Mouse (Mus musculus) layer of hippocampus, postnatal 36 days (tissue): ENCODE results near the gene Rgs12. TPM values are rescaled to one million over a fixed set of nuclear protein-coding genes. Genes with fewer than 3 reads are reported as not detected.

Experiments used
- DNase-seq, 2 experiments: peaks; one replicate each; pipeline ENCODE4 v3.0.0; 2022
- total RNA-seq, 2 experiments: library from RNA; stranded (reverse); gene quantifications; 2 replicates each; pipeline ENCODE4 v1.2.3; 2021

Gene Rgs12
- total RNA-seq, 2 experiments from 2014 or later = 42.4 to 47.1 TPM

DNA sequence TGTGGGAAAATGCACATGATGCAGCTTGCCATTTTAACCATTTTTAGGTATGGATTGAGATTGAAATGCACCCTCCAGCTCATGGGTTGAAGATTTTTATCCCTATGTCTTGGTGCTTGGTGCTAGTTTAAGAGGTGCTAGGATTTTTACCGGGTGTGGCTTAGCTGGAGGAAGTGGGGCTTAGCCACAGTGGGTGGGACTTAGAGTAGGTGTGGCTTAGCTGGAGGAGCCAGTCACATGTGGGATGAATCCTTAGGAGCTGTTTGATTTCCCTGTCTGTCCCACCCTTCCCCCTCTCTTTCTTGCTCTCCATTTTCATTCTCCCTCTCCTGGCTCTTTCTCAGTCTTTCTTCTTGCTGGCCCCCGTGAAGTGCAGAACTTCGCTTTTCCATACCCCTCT lies 32.5 kb downstream of the Rgs12 start:
- DNase-seq = no peak

DNA sequence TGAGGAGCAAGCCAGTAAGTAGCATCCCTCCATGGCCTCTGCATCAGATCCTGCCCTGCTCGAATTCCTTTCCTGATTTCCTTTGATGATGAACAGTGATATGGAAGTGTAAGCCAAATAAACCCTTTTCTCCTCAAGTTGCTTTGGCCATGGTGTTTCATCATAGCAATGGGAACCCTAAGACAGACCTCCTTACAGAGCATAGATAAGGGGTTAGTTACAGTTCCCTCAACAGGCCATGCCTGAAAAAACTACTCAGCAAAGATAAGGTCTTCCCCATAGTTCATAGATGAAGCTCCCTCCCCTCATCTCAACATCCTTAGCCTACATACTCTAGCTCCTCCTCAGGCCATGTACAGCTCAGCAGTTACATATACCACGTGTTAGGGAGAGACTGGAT lies 35.7 kb downstream of the Rgs12 start:
- DNase-seq = no peak

DNA sequence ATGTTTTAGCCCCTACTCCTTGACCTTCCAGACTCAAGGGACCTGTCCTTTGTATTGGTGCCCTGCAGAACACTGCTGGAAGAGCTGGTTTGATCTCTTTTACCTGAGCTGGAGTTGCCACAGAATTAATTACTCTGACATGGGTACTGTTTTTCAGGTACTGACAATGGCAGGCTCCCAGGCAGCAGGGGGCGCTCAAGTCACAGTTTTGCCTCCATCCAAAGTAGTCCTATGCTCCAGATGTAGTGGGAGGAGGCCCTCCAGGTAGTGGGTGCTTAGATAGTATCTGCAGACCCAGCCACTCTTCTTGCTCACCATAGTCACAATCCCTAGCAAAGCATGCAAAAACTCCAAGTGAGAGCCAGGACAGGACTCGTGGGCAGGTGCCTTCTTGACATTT lies 36.6 kb downstream of the Rgs12 start:
- peak; percentile 70 to 72 for DNase-seq

DNA sequence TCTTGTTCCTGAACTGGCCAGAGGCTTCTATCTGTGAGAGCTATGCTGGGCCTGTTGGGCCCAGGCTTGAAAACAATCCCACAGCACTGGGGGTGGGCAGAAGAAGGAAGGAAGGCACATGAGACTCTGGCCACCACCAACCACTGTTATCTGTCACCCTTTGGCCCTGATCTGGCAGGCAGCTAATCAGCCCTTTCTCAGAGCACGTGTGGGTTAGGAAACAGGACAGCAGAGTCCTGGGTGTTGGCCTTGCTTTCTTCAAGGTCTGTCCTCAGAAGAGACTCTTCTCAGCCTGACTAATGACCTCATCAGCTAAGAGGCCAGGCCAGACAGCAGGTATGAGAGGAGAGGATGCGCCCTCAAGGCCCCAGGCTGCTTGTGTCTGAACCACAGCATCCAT lies 38.2 kb downstream of the Rgs12 start:
- DNase-seq = no peak

DNA sequence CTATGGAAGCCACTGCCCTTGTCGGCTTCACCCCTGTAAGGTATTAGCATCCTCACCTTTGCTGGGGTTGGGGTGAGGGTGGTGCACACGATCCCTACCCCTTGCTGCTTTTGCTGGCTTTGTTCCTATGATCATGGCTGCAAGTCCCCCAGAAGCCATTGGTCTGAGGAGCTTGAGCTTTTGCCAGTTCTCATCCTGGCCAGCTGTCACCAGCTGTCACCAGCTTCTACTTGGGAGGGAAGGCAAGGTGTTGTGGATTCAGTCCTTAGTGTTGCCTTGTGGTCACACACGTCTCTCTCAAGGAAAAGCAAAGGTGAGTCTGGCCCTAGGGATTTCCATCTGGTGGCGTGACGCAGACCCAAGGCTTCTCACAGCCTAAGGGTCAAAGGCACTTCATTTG lies 39.4 kb downstream of the Rgs12 start:
- no peak for DNase-seq

DNA sequence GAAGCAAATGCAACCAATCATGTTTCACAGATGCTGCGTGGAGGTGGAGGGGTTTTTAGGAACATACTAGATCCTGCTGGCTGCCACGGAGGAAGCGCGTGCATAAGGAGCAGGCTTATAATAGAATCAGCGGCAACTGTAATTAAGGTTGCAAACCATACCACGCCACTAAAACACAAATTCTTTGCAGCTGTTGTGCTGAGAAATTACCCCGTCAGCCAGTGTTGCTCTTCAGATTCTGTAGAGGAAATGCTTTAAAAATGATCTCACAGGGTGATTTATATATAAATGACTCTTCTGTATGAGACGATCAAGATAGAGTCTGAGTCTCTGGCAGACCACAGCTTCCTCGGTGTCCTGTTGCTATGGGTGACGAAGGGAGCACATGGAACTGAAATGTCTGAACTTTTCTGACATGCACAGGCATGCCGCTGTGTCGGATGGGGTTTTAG lies 40.1 kb downstream of the Rgs12 start:
- peak; percentile 35 to 39 for DNase-seq

DNA sequence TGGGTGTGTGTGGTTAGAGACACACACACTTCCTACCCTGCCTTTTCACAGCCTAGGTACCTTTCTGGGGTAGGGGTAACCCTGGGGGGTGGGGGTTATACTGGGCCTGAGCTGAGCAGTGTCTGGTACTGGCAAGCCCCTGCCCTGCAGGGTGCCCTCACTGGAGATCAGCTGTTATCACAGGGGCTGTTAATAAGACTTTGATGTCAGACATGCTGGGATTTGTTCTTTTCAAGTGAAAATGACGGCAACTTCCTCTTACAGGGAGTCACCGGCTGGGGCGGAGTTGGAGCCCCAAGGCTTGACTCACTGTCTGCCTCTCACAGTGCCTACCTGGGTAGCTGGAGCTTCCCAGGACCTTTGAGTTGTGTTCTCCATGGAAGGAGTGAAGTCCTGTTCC lies 49.5 kb downstream of the Rgs12 start:
- no peak for DNase-seq

DNA sequence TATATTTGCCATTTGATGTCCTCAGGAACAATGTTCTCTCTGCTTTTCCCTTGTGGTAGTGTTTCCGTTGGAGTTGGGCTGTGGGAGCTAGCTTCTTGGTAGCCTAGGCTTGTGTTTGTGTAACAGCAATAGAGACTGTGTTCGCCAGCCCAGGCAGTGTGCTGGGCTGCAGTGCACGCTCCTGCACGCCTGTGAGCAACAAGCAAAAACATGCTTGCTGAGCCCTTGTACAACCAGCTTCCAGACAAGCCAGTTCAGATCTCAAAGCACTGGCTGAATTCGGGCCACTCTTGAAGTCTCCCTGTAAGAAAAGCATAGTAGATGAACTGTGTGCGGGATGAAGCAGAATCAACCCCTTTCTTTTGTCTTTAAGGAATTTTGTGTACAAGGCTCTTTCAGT lies 50.0 kb downstream of the Rgs12 start:
- DNase-seq = no peak

DNA sequence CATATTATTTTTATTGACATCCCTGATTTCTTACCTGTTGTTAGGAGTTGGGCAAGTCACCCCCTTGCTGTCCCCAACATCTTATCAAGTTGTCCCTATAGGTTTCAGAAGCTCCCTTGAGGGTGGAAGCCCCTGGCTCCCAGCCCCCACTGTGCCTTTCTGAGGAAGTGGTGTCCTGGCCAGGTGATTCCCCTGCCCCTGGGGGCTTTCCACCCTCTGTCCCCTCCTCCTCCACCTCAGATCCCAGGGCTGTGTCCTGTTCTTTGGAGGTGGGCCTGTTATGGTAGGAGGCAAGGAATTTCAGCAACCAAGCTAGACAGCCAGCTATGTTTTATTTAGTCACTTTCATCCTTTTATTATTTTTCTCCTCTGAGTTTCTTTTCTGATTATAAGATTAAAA lies 51.1 kb downstream of the Rgs12 start:
- DNase-seq = no peak

DNA sequence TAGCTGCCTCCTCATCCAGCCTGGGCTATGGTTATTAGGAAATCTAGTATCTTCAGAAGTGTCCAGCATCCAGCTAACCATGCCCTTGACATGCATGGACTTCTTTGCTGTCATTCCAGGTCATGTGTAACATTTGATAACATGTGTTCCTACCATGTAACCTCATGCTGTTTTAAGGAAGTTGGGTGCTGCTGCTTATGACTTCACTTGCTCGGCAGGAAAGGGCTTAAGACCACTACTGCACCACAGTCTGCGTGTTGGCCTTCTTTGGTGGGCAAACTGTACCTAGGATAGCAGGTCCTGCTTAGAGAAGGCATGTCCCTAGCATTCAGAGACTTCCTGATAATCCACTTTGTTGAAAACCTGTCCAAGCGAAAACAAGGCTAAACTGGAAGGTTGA lies 51.9 kb downstream of the Rgs12 start:
- no peak for DNase-seq

DNA sequence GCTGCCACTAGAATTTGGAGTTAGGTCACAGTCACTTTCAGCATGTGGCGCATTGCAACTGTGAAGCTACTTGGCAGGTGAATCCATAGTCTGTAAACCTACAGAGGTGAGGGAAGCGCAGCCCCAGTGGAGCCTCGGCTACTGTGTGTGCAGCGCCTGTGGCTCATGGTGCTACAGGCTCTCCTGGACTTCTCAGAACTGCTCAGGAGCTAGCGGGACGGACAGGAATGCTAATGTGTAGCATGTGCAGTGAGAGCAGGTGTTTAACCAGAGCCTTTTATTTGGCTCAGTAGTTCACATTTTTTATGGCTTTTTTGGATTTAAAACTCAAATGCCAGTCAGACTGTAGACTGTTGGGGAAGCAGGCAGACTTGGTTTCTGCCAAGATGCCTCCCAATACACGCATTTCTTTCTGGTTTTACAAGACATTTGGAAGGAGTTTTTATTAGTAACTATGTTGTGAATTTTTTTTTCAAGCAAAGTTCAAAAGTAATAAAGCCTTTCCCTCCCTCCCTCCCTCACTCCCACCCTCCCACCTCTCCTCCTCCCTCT lies 54.4 kb downstream of the Rgs12 start:
- DNase-seq = no peak

DNA sequence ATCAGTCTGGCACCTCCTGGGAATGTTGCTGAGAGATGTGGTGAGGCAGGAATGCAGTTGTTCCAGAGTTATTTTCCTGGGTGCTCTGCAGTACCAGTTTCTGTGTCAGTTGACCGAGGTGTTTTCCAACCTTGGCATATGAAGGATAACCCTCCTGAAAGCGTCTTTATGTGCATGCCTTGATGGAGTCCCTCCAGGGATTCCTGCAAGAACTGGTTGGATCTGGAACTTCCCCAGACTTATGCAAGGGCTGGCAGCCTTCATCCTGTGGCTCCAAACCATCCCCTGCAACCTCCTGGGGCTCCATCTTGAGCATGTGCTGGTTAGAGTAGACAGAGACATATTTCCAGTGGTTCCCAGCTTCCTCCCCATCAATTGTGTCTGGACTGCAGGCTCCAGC lies 55.5 kb downstream of the Rgs12 start:
- DNase-seq = no peak

DNA sequence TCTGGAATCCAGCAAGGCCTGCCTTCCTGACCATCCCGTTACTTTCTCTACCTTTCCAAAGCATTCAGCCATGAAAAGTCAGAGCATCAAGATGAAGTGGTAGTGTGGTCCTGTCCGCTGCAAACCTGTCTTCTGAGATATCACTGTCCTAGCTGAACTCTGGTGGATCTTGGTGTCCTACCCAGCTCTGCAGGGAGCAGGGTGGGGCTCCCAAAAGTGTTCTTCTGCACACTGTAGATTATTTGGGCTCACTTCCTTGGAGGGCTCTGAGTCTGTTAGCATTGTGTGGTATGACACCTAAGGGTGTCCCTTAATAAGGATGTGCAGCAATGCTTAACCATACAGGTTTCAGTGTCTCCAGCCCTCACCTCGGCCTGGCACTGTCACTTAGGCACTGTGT lies 56.4 kb downstream of the Rgs12 start:
- no peak for DNase-seq

DNA sequence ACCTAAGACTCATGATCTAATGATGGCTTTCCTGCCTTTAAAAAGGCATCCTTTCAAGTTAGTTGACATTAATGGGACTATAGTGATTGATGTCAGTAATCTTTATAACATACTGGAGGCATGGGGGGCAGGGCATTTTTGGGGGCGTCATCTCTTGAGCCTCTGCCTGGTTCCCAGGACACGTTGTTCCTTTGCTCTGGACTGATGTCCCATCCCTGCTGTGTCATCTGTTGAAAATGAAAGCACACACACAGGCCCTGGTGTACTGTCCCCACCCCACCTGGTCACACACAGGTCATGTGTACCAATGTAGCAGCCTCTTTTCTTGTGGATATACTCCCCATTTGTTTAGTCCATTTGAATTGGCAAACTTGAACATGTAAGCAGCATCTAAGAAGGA lies 57.4 kb downstream of the Rgs12 start:
- DNase-seq = no peak

DNA sequence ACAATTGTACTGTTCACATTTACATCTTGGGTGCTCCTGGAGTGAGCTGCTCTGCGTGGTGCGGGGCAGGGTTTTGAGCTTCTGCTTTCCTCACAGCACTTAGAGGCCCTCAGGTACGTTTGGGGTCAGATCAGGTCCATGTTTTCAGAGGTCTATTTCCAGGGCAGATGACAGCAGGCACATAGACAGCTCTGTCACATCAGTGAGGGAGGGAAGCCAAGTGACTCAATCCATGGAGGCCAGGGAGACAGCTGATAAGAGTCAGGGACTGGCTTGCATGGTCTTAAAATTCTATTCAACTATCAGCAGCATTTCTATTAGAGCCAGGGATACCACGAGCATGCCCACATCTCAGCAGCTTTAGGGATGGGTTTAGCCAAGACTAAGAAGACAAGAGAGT lies 59.9 kb downstream of the Rgs12 start:
- no peak for DNase-seq

DNA sequence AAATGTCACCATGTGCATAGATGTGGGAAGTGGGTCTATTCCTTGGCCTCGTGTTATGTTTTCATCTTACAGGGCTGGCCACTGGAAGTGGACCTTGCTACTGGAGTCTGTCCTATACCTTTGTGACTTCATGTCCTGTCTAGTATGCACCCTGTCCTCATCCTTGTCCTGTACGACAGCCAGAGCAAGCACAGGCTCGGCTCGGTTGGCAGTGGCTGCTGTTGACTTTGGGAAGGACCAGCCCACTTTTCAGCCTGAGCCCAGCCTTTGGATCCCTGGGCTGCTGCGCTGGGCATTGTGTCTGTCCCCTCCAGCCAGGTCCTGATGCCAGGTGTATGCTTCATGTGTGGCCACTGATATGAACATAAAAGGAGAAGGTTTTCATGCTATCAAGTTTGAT lies 61.4 kb downstream of the Rgs12 start:
- DNase-seq = no peak

DNA sequence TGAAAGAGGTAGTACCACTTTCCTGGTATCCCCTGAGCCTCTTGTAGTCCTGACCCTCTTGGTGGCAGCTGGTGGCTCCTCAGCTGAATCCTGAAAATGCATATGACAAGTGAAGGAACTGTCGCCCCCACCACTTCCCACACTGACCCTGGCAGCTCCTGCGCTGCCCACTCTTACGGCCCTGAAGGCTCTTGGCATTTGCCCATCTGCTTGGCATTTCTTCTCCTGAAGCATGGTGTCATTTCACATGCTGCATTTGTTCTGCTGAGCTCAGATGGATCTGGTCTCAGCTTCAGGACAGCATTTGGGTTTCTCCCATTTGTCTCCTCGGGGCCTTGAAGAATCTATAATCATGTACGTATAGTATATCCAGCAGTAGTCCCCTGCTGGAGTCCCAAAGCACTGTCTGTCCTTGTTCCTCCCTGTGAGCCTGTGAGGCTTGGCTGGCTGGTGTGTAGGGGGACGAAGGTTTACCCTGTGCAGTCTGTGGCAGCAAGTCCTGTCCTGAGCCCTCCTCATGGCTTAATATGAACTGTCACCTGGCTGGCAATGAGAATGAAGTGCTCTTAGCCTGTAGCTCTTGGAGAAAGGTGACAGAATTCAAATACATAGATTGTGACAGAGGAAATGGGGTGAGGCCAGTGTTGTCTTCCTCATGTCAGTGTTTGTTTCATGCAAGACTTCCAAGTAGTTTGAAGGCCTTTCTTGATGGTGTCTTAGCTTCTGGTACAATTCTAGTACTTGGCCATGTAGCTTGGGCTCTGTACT lies 62.1 kb downstream of the Rgs12 start:
- DNase-seq = no peak

DNA sequence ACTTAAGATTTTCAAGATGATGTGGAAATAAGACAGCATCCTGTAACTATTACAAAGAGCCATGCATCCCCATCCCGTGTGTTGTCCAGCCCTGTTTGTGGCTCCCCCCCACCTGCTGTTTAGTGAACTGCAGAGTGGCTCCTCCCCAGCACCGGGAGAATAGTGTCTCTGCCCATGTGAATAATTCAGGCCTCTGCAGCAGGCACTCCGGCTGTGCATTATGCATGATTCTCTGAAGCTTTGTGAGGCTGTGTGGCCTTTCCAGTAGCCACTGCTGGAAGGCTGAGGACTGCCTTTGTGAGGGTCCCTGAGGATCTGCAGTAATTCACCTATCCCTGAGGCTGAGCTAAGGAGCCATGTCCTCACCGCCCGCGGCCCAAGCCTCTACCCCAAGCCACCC lies 64.8 kb downstream of the Rgs12 start:
- DNase-seq = no peak

DNA sequence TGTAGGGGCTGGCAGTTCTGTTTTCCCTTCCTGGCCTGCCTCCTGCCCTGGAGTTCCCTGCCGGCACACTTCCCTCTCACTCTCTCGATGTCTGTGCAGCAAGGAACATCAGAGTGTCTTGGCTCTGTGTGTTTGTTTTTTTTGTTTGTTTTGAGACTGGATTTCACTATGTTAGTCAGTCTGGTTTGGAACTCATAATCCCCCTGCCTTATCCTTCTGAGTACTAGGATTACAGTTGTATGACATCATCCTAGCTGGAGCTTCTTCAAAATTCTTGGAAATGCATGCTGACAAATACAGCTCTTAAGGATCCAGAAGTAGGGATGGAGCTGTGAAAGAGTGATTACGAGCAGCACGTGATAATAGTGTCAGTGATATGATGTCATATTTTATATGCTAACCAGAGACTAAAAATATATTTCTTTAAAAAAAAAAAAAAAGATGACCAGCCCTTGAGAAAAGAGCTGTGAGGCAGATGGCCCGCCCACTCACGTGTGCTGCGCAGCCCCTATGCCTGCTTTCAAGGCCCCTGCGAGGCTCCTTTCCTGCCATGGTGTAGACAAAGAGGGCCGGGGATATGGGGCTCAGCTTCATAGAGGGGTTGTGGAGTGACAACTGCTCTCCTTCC lies 70.5 kb downstream of the Rgs12 start:
- DNase-seq = no peak

DNA sequence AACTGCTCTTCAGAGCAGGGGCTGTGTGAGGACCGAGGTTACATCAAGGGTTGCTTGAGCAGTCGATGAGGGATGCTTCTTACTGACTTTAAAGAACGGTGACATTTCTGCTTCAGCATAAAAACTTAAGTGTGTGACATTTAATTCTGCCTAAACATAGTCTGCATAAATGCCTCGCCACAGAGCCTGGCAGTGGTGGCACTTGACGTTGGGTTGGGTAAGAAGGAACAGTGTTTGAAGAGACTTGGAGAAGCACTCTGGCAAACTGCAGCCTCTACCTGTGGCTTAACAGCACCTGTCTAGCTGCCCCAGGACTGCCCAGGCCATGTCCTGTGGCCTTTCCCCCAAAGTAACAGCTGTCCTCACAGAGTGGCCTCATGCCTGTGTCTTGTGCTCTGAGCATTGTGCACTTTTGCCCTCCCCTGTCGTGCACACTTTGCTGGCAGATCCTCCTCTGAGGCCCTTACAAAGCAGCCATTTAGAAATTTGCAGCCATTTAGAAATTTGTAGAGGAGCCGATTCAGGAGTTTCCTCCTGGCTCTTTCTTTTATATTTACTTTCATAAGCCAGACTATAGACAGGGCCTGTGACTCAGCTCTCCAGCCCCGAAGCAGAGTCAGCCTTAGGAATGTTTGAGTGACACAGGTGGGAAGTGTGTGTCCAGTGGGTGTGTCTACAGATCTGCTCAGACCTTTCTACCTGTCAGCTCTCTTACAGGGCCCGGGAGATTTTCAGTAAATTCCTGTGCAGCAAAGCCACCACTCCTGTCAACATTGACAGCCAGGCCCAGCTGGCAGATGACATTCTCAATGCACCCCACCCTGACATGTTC lies 71.4 kb downstream of the Rgs12 start:
- no peak for DNase-seq

DNA sequence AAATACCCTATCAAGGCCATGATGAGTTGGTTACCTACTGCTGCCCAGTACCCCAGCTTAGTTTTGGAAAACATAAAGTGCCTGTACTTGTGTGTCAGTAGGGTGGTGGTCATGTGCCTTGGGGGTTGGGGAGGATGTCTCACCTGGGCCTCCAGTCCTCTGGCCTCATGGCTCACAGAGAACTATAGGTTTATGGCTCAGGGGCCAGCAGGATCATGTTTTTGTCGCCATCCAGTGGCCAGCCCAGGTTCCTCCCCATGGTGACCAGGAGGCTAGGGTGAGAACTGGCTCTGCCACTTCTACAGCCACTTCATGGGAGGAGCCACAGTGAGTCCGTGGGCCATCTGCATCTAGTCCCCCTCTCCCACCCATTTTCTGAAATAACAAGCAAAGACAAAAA lies 75.7 kb downstream of the Rgs12 start:
- DNase-seq = peak in 1 of 2 experiments; percentile 51

DNA sequence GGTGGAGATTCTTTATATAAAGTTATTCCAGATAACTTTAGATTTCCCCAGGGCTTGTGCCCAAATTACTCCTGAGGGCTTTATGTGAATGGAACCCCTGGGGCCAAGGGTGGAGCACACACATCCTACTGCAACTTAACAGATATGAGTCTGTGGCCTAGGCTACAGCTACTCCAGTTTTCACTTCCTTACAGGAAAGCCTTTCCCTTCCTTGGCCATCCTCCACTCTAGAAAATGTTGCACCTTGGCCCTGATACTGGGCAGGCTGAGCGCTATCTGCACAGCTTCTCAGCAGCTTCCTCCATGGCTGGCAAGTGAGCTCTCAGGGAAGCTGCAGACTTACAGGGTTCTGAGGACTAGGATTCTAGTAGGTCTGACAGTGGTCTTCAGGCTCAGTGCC lies 80.1 kb downstream of the Rgs12 start:
- DNase-seq = no peak

DNA sequence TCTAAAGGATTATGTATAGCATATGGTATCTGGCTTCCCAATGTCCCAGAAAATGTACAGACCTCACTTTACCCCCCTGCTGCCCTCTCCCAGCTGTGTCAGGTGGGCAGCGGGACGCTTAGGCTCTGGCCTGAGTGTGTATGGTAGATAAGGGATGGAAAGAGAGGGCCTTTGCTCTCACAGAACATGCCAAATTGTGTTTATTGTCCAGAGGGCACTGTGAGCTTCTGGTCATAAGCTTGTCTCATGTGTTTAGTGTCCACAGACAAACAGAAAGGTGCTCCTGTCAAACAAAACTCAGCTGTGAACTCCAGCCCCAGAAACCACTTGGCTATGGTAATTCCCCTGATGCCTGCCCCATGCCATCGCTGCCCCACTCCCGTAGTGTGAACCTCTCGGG lies 80.5 kb downstream of the Rgs12 start:
- DNase-seq = no peak
